25 mouse cellular contexts compared by ENCODE assay signal in the genomic region with DNA sequence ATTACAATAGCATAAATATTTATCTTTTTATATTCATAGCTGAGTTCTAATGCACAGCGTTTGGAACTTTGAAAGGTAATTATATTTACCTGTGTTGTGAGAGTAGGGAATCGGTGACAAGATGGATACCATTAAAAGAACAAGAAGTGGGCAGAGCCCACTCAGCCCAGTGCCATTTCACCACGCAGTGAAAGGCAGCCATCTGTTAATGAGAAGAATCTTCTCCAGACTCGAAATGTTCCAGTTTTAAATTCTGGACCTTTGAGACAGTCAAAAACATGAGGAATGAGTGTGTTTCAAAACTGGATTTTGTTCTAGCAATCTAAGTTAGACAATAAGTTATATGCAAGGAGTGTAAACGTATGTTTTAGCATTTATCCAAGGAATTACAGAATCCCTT.
"Had no signal": no experiment of that assay in that cellular context is flagged by ENCODE, and none has a peak within 500 bp of the region (broad histone marks: within the 10 kb centered on the region; RNA-seq: fewer than 3 reads in every experiment).

No protein-coding gene starts in this region.

- ATAC-seq: forebrain, embryonic 16.5 days; hindbrain, postnatal 0 days; intestine, embryonic 16.5 days; liver, embryonic 12.5 days had no signal

- H3K27ac ChIP-seq: gastrocnemius, adult 2 months; heart, embryonic 10.5 days; hindbrain, embryonic 13.5 days; hindbrain, embryonic 15.5 days; hindbrain, postnatal 0 days; kidney, embryonic 15.5 days; kidney, postnatal 0 days; limb, embryonic 13.5 days; limb, embryonic 15.5 days; liver, embryonic 12.5 days had no signal

- H3K4me3 ChIP-seq: gastrocnemius, adult 2 months; heart, embryonic 10.5 days; heart, embryonic 12.5 days; hindbrain, embryonic 13.5 days; hindbrain, embryonic 15.5 days; kidney, embryonic 15.5 days; limb, embryonic 13.5 days; limb, embryonic 15.5 days; liver, embryonic 12.5 days had no signal

- DNase-seq: gastrocnemius, adult 2 months; gastrocnemius, postnatal 10 days; gastrocnemius, postnatal 25 days; heart, adult 18-20 months; heart, postnatal 10 days; heart, postnatal 36 days; kidney, adult 11 months; kidney, adult 2 months; kidney, adult 9 months; kidney, postnatal 14 days; kidney, postnatal 36 days; layer of hippocampus, adult 9-11 months; layer of hippocampus, postnatal 36 days had no signal
